Mouse (Mus musculus): ENCODE results near the gene Scn10a.

DNA sequence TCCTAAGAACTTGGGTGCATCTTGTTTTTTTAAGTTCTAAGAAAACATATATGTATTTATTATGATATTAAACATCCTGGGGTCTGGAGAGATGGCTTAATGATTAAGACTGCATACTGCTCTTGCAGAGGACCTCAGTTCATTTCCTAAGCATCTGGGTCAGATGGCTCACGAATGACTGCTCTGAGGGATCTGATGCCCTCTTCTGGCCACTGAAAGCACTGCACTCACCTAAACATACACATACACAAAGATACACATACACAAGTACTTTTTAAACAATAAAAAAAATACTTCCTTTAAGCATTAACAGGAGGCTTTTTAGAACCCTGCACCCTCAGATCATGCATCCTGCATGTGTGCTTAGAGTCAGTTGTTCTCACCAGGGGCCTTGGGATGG, 40.3 kb upstream of the Scn10a start:
- TF ChIP-seq USF2 (IDR thresholded peaks at IDR 0.05; ENCODE audit: borderline replicate concordance in 1 of 2, insufficient read depth in 1 of 2, low read depth in 1 of 2, low read length in 2 of 2) (no peak), MAFK (IDR thresholded peaks at IDR 0.05; ENCODE audit: borderline replicate concordance, low read depth, low read length) (no peak), POLR2A (IDR thresholded peaks at IDR 0.05; ENCODE audit: control insufficient read depth in 1 of 2, insufficient read depth in 1 of 2, low read depth in 1 of 2, low read length in 2 of 2, poor library complexity in 1 of 2) (no peak), TCF12 (IDR thresholded peaks at IDR 0.05; ENCODE audit: low read depth, low read length) (no peak), CTCF (IDR thresholded peaks at IDR 0.05 in 2 of 3, conservative IDR thresholded peaks at IDR 0.05 in 1 of 3; ENCODE audit: control insufficient read depth in 1 of 3, insufficient read depth in 1 of 3, low read depth in 2 of 3, low read length in 3 of 3, poor library complexity in 1 of 3, severe bottlenecking in 1 of 3) (peak; percentile 21 to 30 (median 25); a peak in 4 of 6 replicates), MYC (IDR thresholded peaks at IDR 0.05; ENCODE audit: low read depth, low read length) (no peak), CHD2 (IDR thresholded peaks at IDR 0.05; ENCODE audit: low read length) (no peak), GATA1 (IDR thresholded peaks at IDR 0.05; ENCODE audit: low read depth, low read length) (no peak), ELF1 (IDR thresholded peaks at IDR 0.05; ENCODE audit: low read depth, low read length) (no peak), ETS1 (IDR thresholded peaks at IDR 0.05; ENCODE audit: low read depth, low read length) (no peak), ZKSCAN1 (IDR thresholded peaks at IDR 0.05; ENCODE audit: low read depth, low read length) (no peak), EP300 (IDR thresholded peaks at IDR 0.05; ENCODE audit: low read depth in 1 of 2, low read length in 2 of 2) (no peak)
